Mouse (Mus musculus) layer of hippocampus, postnatal 25 days (tissue): ENCODE results near the gene Lrrc52. TPM values are rescaled to one million over a fixed set of nuclear protein-coding genes. Genes with fewer than 3 reads are reported as not detected.

Source experiments
- DNase-seq, 2 experiments: peaks; one replicate each; pipeline ENCODE4 v3.0.0; 2022; ENCODE audit warnings: mixed read lengths in 2 of 2, low spot score in 1 of 2; ENCODE audit errors: extremely low spot score in 1 of 2
- total RNA-seq, 2 experiments: library from RNA; stranded (reverse); gene quantifications; 2 replicates each; pipeline ENCODE4 v1.2.3; 2021

Gene Lrrc52
- total RNA-seq, 2 experiments from 2014 or later = not detected

- no peak for DNase-seq
These were observed 29.5 kb downstream of the Lrrc52 start for GRCm38 (mm10) chr1:167437091-167437490.

- DNase-seq = no peak
These were observed 30.2 kb downstream of the Lrrc52 start for GRCm38 (mm10) chr1:167436186-167436975.

DNA sequence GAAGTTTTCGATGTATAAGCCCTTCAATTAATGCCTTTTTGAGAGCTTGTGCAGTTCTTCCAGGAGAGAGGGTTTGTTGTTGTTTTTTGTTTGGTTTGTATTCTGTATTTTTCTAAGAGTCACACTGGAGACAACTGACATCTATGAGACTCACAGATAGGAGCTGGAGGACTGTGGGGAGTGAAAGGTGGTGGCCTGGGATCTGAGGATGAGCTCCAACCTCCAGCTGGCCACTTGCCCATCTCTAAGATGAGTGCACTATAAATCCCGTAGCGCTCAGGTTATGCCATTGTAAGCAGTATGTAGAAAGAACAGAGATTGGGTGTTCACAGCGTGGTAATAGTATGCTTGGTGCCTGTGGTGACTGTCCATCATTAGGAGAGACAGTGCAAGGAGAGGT, 31.6 kb downstream of the Lrrc52 start:
- DNase-seq = no peak

DNA sequence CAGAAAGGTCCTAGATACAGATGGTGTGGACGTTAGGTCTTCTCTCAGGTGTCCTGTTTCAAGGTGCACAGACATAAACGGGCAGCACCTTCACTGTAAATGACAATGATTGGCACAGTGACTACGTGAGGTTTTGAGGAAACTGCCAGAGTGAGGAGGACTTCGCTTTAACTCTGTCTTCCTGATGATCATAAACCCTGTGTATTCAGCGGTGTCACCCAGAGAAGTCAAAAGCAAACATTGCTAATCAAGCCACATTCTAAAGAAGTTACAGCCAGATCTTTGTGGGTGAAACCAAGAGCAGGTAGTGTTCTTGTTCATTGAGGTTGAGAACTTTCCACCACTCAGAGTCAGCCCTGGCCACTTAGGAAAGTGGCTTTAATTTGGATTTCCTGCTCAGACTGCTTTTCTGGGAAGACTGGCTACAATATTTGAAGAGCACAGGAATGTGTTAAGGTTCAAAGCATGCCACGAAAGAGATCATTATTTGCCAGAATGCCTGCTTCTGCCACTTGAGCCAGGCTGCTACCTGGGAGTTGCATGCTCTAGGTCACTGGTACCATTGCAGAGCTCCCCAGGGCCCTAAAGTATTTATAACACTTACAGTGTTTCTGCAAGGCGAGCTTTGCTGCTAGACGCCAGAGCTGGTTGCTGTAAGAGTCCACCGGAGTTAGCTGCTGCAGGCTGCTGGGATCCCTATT, 35.5 kb downstream of the Lrrc52 start:
- no peak for DNase-seq

GRCm38 (mm10) chr1:167426681-167427080, 39.9 kb downstream of the Lrrc52 start:
- DNase-seq = no peak

DNA sequence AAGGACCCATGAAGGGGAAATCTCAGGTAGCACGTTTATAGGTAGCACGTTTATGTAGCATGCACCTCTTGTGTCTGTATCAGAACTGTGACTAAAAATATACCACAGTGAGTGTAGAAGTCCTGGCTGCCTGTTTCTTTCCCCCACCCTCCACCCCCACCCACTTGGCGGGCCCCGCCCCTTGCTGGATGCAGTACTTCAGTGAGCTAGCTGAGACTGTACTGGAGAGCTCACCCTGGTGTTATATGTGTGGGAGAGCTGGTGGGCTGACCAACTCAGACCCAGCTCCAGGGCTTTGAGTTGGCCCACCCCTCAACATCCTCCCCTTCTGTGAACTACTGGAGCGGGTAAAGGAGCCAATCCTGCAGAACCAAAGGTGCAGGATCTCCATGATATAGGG, 41.0 kb downstream of the Lrrc52 start:
- no peak for DNase-seq

GRCm38 (mm10) chr1:167422501-167423240, 43.9 kb downstream of the Lrrc52 start:
- DNase-seq = no peak

DNA sequence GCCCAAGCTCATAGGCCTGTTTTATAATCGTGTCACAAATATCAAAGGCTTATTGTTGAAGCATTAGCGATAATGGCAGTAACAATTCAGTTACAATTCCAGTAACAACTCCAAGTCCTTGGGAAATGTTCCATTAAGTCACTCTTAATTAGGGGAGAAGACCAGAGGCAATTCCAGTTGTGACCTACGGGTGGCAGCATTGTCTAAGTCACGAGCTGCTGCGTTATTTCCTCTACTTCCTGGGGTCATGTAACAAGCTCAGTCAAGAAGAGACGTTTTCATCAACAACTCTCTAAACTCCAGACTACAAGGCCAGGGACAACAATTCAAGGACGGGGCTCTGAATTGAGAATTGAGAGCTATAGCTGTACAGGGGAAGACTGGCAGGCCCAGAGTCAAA, 51.7 kb downstream of the Lrrc52 start:
- DNase-seq = peak; percentile 62 to 89

- DNase-seq = no peak
These were observed 54.4 kb downstream of the Lrrc52 start for GRCm38 (mm10) chr1:167411991-167412715.

DNA sequence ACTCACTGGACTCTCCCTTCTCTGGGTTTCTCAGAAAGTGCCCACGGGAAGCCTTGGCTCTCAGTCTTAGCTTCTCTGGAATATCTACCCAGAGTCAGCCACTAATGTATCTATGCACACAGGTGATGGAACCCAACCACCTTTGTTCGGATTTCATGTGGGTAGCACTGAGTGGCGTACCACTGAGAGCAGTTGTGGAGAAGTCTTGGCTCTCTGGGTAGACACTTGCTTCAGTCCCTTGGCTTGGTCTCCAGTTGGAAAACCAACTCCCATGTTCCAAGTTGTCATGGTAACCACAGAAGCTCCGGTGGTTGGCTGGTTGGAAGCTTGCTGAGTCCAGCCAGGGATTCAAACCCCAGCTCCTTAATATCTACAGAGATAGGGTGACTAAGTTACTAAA, 57.0 kb downstream of the Lrrc52 start:
- no peak for DNase-seq

DNA sequence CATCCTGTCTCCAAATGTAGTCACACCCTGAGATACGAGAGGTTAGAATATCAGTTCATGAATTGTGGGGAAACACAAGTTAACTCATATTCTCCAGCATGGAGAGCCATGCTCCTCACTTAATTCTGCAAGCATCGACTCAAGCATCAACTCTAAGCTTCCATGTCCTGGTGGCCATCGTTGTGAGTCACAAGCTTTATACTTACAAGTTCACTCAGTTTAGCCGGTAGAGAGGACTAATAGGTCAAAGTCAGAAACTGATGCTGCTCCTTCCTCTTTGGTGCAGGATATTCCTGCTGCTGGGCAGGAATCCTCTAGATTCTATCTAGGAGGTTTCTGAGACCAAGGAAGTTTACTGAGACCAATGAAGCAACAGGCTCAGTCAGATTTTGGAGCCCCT, 61.3 kb downstream of the Lrrc52 start:
- DNase-seq = no peak

Other genes starting within 250 kb of the Lrrc52 start
- gene Uck2, start 181.5 kb downstream of the Lrrc52 start, total RNA-seq = 10 to 100 TPM; 45.5 to 47.3 TPM
- gene Tmco1, start 158.4 kb downstream of the Lrrc52 start, total RNA-seq = 10 to 100 TPM; 50.9 to 56.8 TPM
- 10 to 100 TPM; 21.4 to 21.5 TPM for gene Aldh9a1, start 116.8 kb downstream of the Lrrc52 start, total RNA-seq
- gene Mgst3, start 72.9 kb downstream of the Lrrc52 start, total RNA-seq = 10 to 100 TPM; 80.9 to 86.6 TPM
- gene Rxrg, start 131.6 kb upstream of the Lrrc52 start, total RNA-seq = 1 to 10 TPM; 5.9 to 8.1 TPM
- gene Lmx1a, start 222.5 kb upstream of the Lrrc52 start, total RNA-seq = under 1 TPM; 0.07 to 0.09 TPM